Mouse (Mus musculus) bone marrow, adult 2 months (tissue): ENCODE measurements around the gene Atg16l2. TPM values are rescaled to one million over a fixed set of nuclear protein-coding genes. Genes with fewer than 3 reads are reported as not detected.

Experiments
- H3K27ac ChIP-seq: fragments of 200-500 bp; 2 replicates; pipeline ENCODE4 v1.5.1; 2012; ENCODE audit warnings: low read depth, mild to moderate bottlenecking, control low read depth, inconsistent platforms, low read length; ENCODE audit not compliant: control insufficient read depth, poor library complexity, insufficient read depth
- H3K4me1 ChIP-seq: fragments of 200-500 bp; 2 replicates; pipeline ENCODE4 v1.6.1; 2011; ENCODE audit warnings: low read length; ENCODE audit not compliant: control insufficient read depth, insufficient read depth
- H3K4me3 ChIP-seq: fragments of 200-500 bp; replicated peaks from 2 replicates; pipeline ENCODE3; 2011; ENCODE audit warnings: mild to moderate bottlenecking, low read depth, low read length, control low read depth; ENCODE audit not compliant: control insufficient read depth
- CTCF ChIP-seq: fragments of 200-500 bp; IDR thresholded peaks from 2 replicates; pipeline ENCODE4 v1.5.1; 2011; ENCODE audit warnings: low read length, control low read depth; ENCODE audit not compliant: control insufficient read depth, insufficient read depth
- POLR2A ChIP-seq: fragments of 200-500 bp; IDR thresholded peaks from 2 replicates; pipeline ENCODE4 v1.6.1; 2011; ENCODE audit warnings: low read depth, mild to moderate bottlenecking, control low read depth, low read length, borderline replicate concordance; ENCODE audit not compliant: control insufficient read depth
- WGBS: fragments of 180-500 bp; shearing (Covaris S2); methylation state at CpG from one replicate; pipeline ENCODE4 v1.1.7; 2018; 5-methylcytosine and 5-hydroxymethylcytosine counted together
- polyA plus RNA-seq: library from polyadenylated mRNA; stranded (reverse); fragments of >200 nt; gene quantifications from 2 replicates; pipeline ENCODE4 v1.2.4, GENCODE M21; 2011; ENCODE audit warnings: low replicate concordance; ENCODE audit not compliant: missing spikeins, insufficient read depth, insufficient read length

Atg16l2 gene
- polyA plus RNA-seq, 1 experiment: 38.6 TPM

DNA sequence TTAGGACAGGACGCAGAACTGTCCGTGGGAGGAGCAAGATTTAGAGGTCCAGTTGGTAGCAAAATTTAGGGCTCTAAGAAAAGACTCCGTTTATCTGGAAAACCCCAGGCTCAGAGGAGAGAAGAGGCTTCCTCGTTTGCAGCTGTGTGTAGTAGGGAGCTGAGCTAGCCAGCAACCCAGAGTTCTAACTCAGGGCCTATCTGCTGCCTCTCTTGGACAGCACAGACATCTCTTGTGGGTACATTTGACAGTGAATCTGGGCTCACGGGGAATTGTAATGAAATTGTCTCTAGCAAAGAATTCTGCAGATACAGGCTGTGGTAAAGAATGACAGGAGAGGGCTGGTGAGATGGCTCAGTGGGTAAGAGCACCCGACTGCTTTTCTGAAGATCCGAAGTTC lies 640 bp upstream of the Atg16l2 start:
- peak overlapping the region; percentile 80; the same call in 1 of the 2 replicates for H3K27ac ChIP-seq
- H3K4me1 ChIP-seq: peaks cover 2% of the 10 kb centered on the region; the same call in 1 of the 2 replicates
- 56% methylated on average over 7 of the region's 7 CpGs for WGBS
- TF ChIP-seq POLR2A (no peak), CTCF (no peak)
- no peak overlapping the region for H3K4me3 ChIP-seq

DNA sequence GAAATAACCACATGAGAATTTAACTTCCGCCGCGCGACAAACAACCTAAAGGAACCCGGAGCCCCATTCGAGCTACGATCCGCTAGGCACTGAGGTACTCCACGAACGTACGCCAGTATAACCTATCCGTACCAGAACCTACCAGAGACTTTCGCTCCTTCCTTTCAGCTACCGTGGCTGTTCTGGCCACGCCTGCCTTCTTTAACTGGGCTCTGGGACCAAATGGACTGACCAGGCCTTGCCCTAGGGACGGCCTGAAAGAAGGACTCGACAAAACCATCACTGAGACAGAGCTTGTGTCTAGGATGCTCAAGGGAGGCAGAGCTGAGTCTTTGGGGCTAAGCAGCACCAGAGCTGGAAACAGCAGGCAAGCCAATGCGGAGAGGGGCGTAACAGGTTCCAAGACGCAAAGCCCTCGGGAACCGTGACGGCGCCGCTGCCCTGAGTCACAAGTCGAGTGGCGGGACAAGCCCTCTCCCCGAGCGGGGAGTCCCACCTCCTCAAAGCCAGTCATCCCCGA lies 630 bp downstream of the Atg16l2 start:
- Histone ChIP-seq H3K4me1 (peaks cover 2% of the 10 kb centered on the region; the same call in 1 of the 2 replicates), H3K27ac (peak overlapping the region; percentile 80), H3K4me3 (peak overlapping the region; percentile 80)
- WGBS: under 1% methylated on average over 30 of the region's 30 CpGs
- TF ChIP-seq CTCF: no peak
- TF ChIP-seq POLR2A: no peak

DNA sequence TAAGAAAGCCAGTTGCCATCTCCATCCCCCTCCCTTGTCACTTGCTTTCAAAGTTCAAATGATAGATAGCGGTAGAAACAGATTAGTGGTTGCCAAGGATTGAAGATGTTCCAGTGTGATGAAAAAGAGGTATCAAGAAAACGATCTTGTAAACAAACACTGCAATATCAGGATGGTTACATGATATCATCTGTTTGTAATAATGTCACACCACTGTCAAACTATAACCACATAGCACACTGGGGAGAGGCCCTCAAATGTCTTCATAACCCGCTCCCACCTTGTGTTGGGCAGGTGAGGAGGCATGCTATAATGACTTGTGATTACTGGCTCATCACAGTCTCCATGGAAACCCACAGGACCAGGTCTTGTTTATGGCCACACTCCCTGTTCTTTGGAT lies 3.7 kb downstream of the Atg16l2 start:
- WGBS: 81% methylated on average over 3 of the region's 3 CpGs
- H3K4me3 ChIP-seq: no peak overlapping the region
- no peak overlapping the region for H3K27ac ChIP-seq
- H3K4me1 ChIP-seq: peaks cover 2% of the 10 kb centered on the region; the same call in 1 of the 2 replicates
- TF ChIP-seq CTCF (no peak), POLR2A (no peak)

- H3K4me3 ChIP-seq: no peak overlapping the region
- no peak for TF ChIP-seq POLR2A
- no peak for TF ChIP-seq CTCF
- H3K4me1 ChIP-seq: peaks cover 2% of the 10 kb centered on the region; the same call in 1 of the 2 replicates
- WGBS: 56% methylated on average over 8 of the region's 8 CpGs
- no peak overlapping the region for H3K27ac ChIP-seq
These were observed 5.0 kb downstream of the Atg16l2 start for GRCm38 (mm10) chr7:101297023-101297405.

DNA sequence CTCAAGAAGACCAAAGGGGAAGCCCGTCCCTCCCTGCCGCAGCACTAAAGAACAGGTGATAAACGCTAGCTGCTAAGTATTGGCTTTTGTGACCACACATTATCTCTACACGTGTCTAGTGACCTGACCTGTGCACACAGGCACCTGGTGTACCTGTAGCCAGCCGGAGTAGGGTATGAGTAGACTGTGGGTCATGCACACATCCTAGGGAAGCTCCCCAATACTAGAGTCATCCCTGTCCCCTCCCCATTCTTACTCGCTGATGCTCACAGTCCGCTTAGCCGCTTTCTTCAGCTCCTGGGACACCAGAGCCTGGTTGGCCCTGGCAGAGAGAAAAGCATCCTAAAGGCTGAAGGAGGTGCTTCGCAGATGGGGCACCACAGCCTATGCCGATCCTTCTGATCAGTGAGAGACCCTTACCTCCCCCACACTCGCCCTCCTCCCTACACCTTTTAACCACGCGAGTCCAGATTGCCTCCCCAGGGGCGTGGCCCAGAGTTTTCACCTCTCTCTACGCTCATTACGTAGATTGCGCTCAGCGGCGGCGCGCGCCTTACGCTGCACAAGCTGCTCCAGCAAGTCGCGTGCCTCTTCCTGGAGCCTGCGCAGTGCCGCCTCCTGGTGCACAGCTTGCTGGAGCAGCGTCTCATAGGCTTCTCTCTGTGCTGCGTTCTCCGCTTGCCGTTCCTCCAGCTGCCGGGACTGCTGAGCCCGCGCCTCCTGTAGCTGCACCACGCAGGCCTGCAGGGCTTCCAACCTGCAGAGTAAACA lies 5.6 kb downstream of the Atg16l2 start:
- Histone ChIP-seq H3K4me1 (peaks cover 2% of the 10 kb centered on the region; the same call in 1 of the 2 replicates), H3K27ac (no peak overlapping the region), H3K4me3 (no peak overlapping the region)
- 37% methylated on average over 35 of the region's 35 CpGs for WGBS
- TF ChIP-seq POLR2A (no peak), CTCF (no peak)

GRCm38 (mm10) chr7:101295438-101295837 lies 6.6 kb downstream of the Atg16l2 start:
- H3K27ac ChIP-seq: no peak overlapping the region
- H3K4me3 ChIP-seq: no peak overlapping the region
- 74% methylated on average over 1 of the region's 1 CpGs for WGBS
- no peak for TF ChIP-seq POLR2A
- peaks cover 2% of the 10 kb centered on the region; the same call in 1 of the 2 replicates for H3K4me1 ChIP-seq

DNA sequence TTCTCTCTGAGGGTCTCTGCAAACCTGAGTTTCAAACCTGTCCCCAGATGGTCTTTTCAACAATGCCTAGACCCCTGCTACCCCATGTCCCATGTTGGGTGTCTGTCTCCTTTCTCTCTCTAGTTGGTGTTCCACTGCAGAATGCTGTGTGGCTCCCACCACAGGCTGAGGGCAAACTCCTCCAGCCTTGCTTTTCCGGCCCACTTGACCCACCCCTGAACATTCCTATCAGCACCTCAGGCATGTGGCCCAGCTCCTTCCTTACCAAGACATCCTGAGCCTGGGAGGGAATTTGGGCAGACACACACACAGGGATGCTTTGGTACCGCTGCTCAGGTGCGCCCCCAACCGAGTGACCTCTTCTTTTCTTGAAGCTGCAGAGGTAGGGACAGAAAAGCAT lies 8.4 kb downstream of the Atg16l2 start:
- Histone ChIP-seq H3K4me3 (no peak overlapping the region), H3K4me1 (no peaks in the 10 kb centered on the region), H3K27ac (no peak overlapping the region)
- no peak for TF ChIP-seq CTCF
- TF ChIP-seq POLR2A: no peak
- WGBS: 85% methylated on average over 4 of the region's 4 CpGs

DNA sequence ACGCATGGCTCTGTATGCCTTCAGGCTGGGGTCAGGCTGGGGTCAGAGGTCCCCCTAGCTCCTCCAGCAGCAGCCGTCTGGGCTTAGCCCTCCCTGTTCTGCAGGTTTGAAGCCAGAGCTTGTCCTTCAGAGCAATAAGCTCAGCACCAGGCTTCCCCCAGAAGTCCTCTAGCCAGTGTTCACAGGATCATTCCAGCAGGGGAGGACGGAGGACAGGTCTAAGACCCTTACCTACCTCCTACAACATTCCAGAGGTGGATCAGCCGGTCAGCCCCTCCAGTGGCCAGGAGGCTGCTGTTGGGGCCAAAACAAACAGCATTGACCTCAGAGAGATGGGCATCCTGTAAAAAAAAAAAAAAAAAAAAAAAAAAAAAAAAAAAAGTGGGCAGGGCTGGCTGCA lies 8.9 kb downstream of the Atg16l2 start:
- Histone ChIP-seq H3K27ac (no peak overlapping the region), H3K4me3 (no peak overlapping the region), H3K4me1 (no peaks in the 10 kb centered on the region)
- TF ChIP-seq POLR2A (no peak), CTCF (no peak)
- WGBS: 88% methylated on average over 4 of the region's 4 CpGs
